Mouse (Mus musculus): ENCODE results near the gene Slc35b3.

Slc35b3 gene

DNA sequence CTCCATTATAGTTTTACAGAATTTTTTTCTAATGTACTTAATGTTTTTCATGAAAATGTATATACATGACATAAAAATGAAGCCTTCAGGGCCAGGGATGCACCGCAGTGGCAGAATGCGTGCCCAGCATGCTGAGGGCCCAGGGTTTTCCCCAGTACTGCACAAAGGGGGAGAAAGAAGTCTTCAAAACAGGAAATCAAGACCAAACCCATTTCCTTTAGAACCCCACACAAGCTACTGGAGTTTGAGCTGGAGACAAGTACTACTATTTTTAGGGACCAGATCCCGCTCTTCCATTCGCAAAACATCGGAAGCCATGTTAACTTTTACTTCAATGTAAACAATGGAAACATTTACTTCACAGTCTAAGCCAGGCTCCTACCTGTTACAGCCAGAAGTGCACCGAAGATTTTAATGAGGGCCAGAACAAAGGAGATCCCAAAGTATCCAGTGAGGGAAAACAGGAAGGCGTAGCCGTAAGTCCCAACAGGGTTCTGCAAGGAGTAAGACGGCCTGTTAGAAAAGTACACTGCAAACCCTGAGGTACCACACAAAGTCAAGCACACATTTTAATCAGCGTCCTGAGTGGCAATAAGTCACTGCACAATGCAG, 23.7 kb downstream of the Slc35b3 start:
- no peak for DNase-seq

DNA sequence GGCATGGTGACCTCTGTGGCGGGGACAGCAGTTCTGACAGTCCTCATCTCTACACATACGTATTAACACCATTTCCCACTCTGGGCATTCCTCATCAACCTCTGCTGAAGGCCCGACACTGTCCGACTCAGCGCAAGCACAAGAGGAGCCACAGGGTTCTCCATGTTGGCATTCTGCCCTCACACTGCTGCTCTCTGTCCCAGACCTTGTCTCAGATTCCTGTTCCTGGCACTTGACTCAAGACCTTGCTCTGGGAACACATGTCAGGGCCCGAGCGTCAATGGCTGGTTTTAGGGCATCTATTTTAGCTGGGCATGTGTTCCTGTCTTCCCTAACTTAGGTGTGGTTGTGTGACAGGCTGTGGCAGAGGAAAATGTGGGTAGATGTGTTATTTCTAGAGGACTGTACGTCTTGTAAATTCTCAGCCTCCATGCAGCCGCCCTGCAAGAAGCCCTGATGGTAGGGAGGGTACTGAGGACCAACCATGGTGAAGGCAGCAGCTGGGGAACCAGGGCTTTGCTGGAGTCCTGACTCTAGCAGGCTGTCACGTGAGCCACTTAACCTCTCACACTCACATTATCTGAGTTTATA, 24.7 kb downstream of the Slc35b3 start:
- DNase-seq, result peak; percentile 25

DNA sequence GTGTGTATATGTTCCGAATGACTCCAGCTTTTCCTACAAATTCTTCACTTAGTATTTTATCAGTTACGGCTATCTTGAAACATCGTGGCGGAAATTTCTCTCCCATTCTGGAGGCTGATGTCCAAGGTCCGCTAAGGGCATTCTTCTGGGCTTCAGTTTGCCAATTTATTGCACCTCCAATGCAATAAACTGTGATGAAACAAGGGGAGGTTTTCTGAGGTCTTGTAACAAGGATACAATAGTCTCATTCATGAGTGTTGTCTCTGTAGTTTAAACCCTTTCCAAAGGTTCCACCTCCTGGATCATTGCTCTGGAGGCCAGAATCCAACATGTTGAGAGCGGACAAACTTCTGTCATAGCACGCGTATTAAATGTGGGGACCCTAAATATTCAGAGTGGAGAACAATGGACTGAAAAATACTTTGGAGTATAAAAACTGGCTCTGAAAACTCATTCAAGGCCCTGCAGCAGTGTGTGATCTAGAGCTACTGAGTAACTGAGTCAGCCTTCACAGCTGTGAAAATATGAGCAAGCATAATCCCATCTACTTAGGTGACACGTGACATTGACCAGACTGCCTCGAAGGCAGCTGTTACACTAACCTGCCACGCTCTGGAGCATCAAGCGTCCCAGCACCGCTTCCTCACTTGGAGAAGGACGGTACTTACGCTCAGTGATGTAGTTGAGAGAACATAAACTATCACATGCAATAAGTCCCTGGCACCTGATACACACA, 30.7 kb downstream of the Slc35b3 start:
- no peak for DNase-seq

DNA sequence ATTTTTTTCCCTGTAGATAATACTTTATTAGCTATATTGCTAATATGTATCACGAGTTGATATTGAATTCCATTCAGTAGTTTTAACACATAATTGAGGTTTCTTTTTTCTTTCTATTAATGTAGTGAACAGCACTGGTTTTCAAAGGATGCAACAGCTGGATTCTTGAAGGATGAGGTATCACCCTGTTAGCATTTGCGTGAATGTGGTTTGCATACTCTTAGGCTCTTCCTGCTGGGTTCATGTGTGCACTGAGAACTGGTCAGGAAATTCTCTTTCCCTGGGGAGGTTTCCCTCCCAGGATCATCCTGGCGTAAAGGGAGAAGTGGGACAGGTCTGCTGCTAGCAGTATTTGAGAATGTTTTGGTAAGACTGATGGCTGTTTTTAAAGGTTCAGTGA, 38.0 kb downstream of the Slc35b3 start:
- DNase-seq, result no peak

DNA sequence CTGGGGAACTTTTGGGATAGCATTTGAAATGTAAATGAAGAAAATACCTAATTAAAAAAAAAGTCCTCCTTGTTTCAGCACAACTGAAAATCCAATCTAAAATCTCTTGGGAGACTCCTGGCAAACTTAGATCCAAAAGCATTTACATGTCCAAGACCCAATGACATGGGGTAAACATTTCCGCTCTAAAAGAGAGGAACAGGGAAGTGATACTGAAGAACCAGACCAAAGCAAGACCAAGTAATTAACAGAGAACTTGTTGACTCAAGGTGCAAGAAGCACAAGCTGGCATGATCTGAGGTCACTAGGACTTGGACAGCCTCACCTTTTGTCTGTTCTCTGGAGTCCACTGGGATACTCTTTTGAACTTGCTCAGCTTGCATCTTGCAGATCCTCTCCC, 39.4 kb downstream of the Slc35b3 start:
- no peak for DNase-seq

DNA sequence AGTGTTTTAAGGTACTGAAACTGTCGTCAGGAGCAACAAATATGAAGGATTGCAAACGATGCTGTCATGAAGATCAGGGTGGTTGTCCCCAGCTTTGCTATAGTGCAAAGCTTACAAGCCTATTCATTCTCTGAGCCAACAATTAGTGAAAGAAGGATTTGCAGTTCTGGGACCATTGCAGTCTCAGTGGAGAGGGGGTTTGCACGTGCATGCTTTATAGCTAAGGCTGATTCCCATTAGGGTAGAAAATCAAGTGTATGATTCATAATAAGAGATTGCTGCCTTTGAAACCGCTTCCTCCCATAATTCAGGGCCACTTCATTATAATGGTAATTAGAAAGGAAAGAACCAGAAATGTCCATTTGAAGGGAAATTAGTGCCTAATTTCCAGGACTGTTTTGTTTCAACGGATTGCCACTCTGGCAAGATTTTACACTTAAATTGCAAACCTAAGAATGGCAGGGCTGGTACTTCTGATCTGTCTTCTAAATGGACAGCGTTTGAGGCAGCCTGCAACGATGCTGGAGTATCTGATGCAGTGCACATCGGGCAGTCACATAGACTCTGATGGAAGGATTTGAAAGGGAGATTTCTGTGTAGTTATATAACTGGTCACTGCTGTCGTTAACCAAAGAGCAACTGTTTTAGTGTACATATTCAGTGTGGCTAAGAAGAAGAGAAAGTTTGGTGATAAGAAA, 42.3 kb downstream of the Slc35b3 start:
- DNase-seq, result no peak

DNA sequence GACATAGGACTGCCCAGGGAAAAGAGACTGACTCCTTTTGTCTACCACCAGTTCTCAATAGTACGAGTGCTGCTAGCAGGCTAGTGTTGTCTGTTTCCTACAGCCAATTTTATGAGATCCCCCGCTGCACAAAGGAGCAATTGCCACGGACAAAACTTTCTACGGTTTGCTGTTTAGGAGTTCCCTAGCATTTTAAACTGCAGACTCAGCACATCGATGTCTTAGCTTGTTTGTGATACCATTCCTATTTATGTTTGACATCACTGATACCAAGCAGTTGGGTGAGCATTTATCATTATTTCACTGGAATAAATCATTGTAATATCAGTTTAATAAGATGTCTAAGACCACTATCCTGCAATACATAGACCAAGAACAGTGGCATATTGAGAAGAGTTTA, 43.1 kb downstream of the Slc35b3 start:
- no peak for DNase-seq

DNA sequence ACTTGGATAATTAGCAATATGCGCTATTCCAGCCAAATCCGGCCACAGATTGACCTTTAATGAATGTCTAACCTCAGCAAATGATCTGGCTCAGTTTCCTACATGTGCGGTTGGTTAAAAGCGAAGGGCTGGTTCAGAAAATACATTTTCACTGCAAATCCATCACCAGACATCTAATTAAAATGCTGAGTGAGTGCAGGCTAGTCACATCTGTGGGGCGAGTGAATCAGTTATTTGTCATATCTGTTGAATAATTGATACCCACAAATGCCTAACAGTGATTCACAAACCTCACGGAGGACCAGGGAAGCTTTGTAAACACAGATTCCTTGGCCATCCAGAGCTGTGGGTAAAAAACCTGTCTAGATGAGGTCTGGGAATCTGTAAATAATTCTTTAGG, 45.9 kb downstream of the Slc35b3 start:
- no peak for DNase-seq

DNA sequence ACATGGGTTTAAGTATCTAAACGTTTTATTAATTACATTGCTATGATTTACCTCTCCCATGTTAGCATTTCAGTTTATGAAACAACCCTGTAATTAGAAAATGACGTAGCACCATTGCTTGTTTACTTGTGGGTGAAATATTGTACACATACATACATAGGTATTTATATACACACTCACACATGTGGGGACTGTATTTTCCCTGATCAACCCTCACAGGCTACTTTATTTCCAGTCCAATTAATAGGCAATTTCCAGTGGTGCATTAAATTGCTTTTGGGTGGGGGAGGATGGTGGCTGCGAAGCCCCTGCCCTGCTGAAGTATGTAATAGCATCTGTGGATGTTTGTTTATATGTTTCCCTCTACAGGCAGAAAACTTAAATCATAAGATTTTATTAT, 68.3 kb downstream of the Slc35b3 start:
- no peak for DNase-seq

Data from right cerebral cortex, adult 18-20 months (tissue).